Mouse (Mus musculus): ENCODE measurements around the gene Pex16. TPM values are rescaled to one million over a fixed set of nuclear protein-coding genes. Genes with fewer than 3 reads are reported as not detected.
A peak's percentile ranks its signal among the peaks of the same experiment; 100 is the strongest.

Pex16 gene
- 14.1 and 16.0 TPM in 2 replicates for polyA plus RNA-seq (2016; fragmentation: Nextera tagmentation; extraction: Ambion mirVana)

GRCm38 (mm10) chr2:92374514-92374913 lies at the start of gene Pex16, which contains the start of gene Large2:
Pex16 (plus strand) TSS chr2:92374676.
Large2 (minus strand) TSS chr2:92374869.
- ATAC-seq (ENCODE audit: insufficient number of reproducible peaks, low FRiP score), result peak; percentile 26; the same call in 1 of the 2 replicates
- 1% methylated on average over 16 of the region's 16 CpGs for WGBS
- Histone ChIP-seq H3K9me3 (replicated peaks) (no peaks in the 10 kb centered on the region), H3K27ac (ENCODE audit: poor library complexity, severe bottlenecking) (peak within 1 kb of the TSS; percentile 84), H3K4me2 (peak within 1 kb of the TSS; percentile 97), H3K4me3 (peak within 1 kb of the TSS; percentile 83), H3K4me1 (replicated peaks) (peaks cover 38% of the 10 kb centered on the region), H3K9ac (peak within 1 kb of the TSS; percentile 85), H3K36me3 (peaks cover 21% of the 10 kb centered on the region), H3K27me3 (replicated peaks) (peaks cover 42% of the 10 kb centered on the region)

- WGBS, result 92% methylated on average over 7 of the region's 7 CpGs
- no peak for ATAC-seq (ENCODE audit: insufficient number of reproducible peaks, low FRiP score)
Observed at GRCm38 (mm10) chr2:92325676-92326075, 48.8 kb upstream of the Pex16 start.

GRCm38 (mm10) chr2:92326221-92326620 lies 48.3 kb upstream of the Pex16 start:
- no peak overlapping the region for H3K27ac ChIP-seq (ENCODE audit: poor library complexity, severe bottlenecking)
- no peak overlapping the region for H3K4me3 ChIP-seq
- no peak overlapping the region for H3K4me2 ChIP-seq
- WGBS, result 77% methylated on average over 1 of the region's 1 CpGs
- H3K4me1 ChIP-seq (replicated peaks), result peaks cover 6% of the 10 kb centered on the region
- H3K27me3 ChIP-seq (replicated peaks), result no peaks in the 10 kb centered on the region
- H3K9ac ChIP-seq, result no peak overlapping the region
- no peak for ATAC-seq (ENCODE audit: insufficient number of reproducible peaks, low FRiP score)
- H3K9me3 ChIP-seq (replicated peaks), result peaks cover 4% of the 10 kb centered on the region; the same call in 1 of the 2 replicates
- peaks cover 64% of the 10 kb centered on the region for H3K36me3 ChIP-seq

More at GRCm38 (mm10) chr2:92325676-92326075, 48.8 kb upstream of the Pex16 start:
- Histone ChIP-seq H3K36me3 (peaks cover 63% of the 10 kb centered on the region), H3K9me3 (replicated peaks) (peaks cover 4% of the 10 kb centered on the region; the same call in 1 of the 2 replicates), H3K9ac (no peak overlapping the region), H3K27ac (ENCODE audit: poor library complexity, severe bottlenecking) (no peak overlapping the region), H3K4me3 (no peak overlapping the region), H3K4me2 (no peak overlapping the region), H3K4me1 (replicated peaks) (peaks cover 6% of the 10 kb centered on the region), H3K27me3 (replicated peaks) (no peaks in the 10 kb centered on the region)

- no peaks in the 10 kb centered on the region for H3K27me3 ChIP-seq (replicated peaks)
- no peak overlapping the region for H3K9ac ChIP-seq
- H3K4me1 ChIP-seq (replicated peaks), result peaks cover 6% of the 10 kb centered on the region
- no peak overlapping the region for H3K4me3 ChIP-seq
- no peak for ATAC-seq (ENCODE audit: insufficient number of reproducible peaks, low FRiP score)
- peaks cover 61% of the 10 kb centered on the region for H3K36me3 ChIP-seq
- no peak overlapping the region for H3K4me2 ChIP-seq
- no peak overlapping the region for H3K27ac ChIP-seq (ENCODE audit: poor library complexity, severe bottlenecking)
- no peaks in the 10 kb centered on the region for H3K9me3 ChIP-seq (replicated peaks)
- 93% methylated on average over 4 of the region's 4 CpGs for WGBS
Observed at GRCm38 (mm10) chr2:92327601-92328000, 46.9 kb upstream of the Pex16 start.

GRCm38 (mm10) chr2:92328206-92328605 lies 46.3 kb upstream of the Pex16 start:
- H3K36me3 ChIP-seq, result peaks cover 60% of the 10 kb centered on the region
- no peaks in the 10 kb centered on the region for H3K9me3 ChIP-seq (replicated peaks)
- H3K4me1 ChIP-seq (replicated peaks), result peaks cover 6% of the 10 kb centered on the region
- ATAC-seq (ENCODE audit: insufficient number of reproducible peaks, low FRiP score), result no peak
- no peak overlapping the region for H3K9ac ChIP-seq
- H3K4me3 ChIP-seq, result no peak overlapping the region
- no peaks in the 10 kb centered on the region for H3K27me3 ChIP-seq (replicated peaks)
- H3K4me2 ChIP-seq, result no peak overlapping the region
- 90% methylated on average over 8 of the region's 8 CpGs for WGBS
- no peak overlapping the region for H3K27ac ChIP-seq (ENCODE audit: poor library complexity, severe bottlenecking)

GRCm38 (mm10) chr2:92330840-92331239 lies 43.6 kb upstream of the Pex16 start:
- H3K9ac ChIP-seq, result no peak overlapping the region
- no peak for ATAC-seq (ENCODE audit: insufficient number of reproducible peaks, low FRiP score)
- no peaks in the 10 kb centered on the region for H3K9me3 ChIP-seq (replicated peaks)
- H3K27ac ChIP-seq (ENCODE audit: poor library complexity, severe bottlenecking), result no peak overlapping the region
- peaks cover 67% of the 10 kb centered on the region for H3K36me3 ChIP-seq
- H3K4me1 ChIP-seq (replicated peaks), result peaks cover 6% of the 10 kb centered on the region
- no peak overlapping the region for H3K4me2 ChIP-seq
- no peaks in the 10 kb centered on the region for H3K27me3 ChIP-seq (replicated peaks)
- H3K4me3 ChIP-seq, result no peak overlapping the region
- 44% methylated on average over 2 of the region's 2 CpGs for WGBS

- Histone ChIP-seq H3K27ac (ENCODE audit: poor library complexity, severe bottlenecking) (no peak overlapping the region), H3K27me3 (replicated peaks) (no peaks in the 10 kb centered on the region), H3K9ac (no peak overlapping the region), H3K4me2 (no peak overlapping the region), H3K9me3 (replicated peaks) (no peaks in the 10 kb centered on the region), H3K4me1 (replicated peaks) (peaks cover 6% of the 10 kb centered on the region), H3K4me3 (no peak overlapping the region), H3K36me3 (peaks cover 69% of the 10 kb centered on the region)
- no peak for ATAC-seq (ENCODE audit: insufficient number of reproducible peaks, low FRiP score)
- 84% methylated on average over 2 of the region's 2 CpGs for WGBS
Observed at GRCm38 (mm10) chr2:92331410-92331809, 43.1 kb upstream of the Pex16 start.

GRCm38 (mm10) chr2:92331871-92332270 lies 42.6 kb upstream of the Pex16 start:
- 86% methylated on average over 2 of the region's 2 CpGs for WGBS
- no peak overlapping the region for H3K27ac ChIP-seq (ENCODE audit: poor library complexity, severe bottlenecking)
- peaks cover 6% of the 10 kb centered on the region for H3K4me1 ChIP-seq (replicated peaks)
- ATAC-seq (ENCODE audit: insufficient number of reproducible peaks, low FRiP score), result no peak
- H3K36me3 ChIP-seq, result peaks cover 67% of the 10 kb centered on the region
- no peaks in the 10 kb centered on the region for H3K27me3 ChIP-seq (replicated peaks)
- no peak overlapping the region for H3K4me3 ChIP-seq
- H3K9ac ChIP-seq, result no peak overlapping the region
- no peaks in the 10 kb centered on the region for H3K9me3 ChIP-seq (replicated peaks)
- no peak overlapping the region for H3K4me2 ChIP-seq

GRCm38 (mm10) chr2:92342418-92342817 lies 32.1 kb upstream of the Pex16 start:
- Histone ChIP-seq H3K9ac (no peak overlapping the region), H3K4me2 (no peak overlapping the region), H3K9me3 (replicated peaks) (no peaks in the 10 kb centered on the region), H3K27ac (ENCODE audit: poor library complexity, severe bottlenecking) (no peak overlapping the region), H3K4me3 (no peak overlapping the region), H3K4me1 (replicated peaks) (no peaks in the 10 kb centered on the region), H3K27me3 (replicated peaks) (no peaks in the 10 kb centered on the region), H3K36me3 (peaks cover 44% of the 10 kb centered on the region)
- no peak for ATAC-seq (ENCODE audit: insufficient number of reproducible peaks, low FRiP score)

GRCm38 (mm10) chr2:92347191-92347590 lies 27.3 kb upstream of the Pex16 start:
- Histone ChIP-seq H3K9ac (no peak overlapping the region), H3K4me2 (no peak overlapping the region), H3K36me3 (peaks cover 58% of the 10 kb centered on the region), H3K9me3 (replicated peaks) (no peaks in the 10 kb centered on the region), H3K27me3 (replicated peaks) (no peaks in the 10 kb centered on the region), H3K27ac (ENCODE audit: poor library complexity, severe bottlenecking) (no peak overlapping the region), H3K4me1 (replicated peaks) (peaks cover 15% of the 10 kb centered on the region; the same call in 1 of the 2 replicates), H3K4me3 (no peak overlapping the region)
- ATAC-seq (ENCODE audit: insufficient number of reproducible peaks, low FRiP score), result no peak
- 79% methylated on average over 2 of the region's 2 CpGs for WGBS

- H3K4me1 ChIP-seq (replicated peaks), result peaks cover 15% of the 10 kb centered on the region; the same call in 1 of the 2 replicates
- no peaks in the 10 kb centered on the region for H3K27me3 ChIP-seq (replicated peaks)
- H3K9ac ChIP-seq, result no peak overlapping the region
- no peak overlapping the region for H3K4me3 ChIP-seq
- 66% methylated on average over 6 of the region's 6 CpGs for WGBS
- no peaks in the 10 kb centered on the region for H3K9me3 ChIP-seq (replicated peaks)
- H3K27ac ChIP-seq (ENCODE audit: poor library complexity, severe bottlenecking), result no peak overlapping the region
- peaks cover 62% of the 10 kb centered on the region for H3K36me3 ChIP-seq
- H3K4me2 ChIP-seq, result no peak overlapping the region
- ATAC-seq (ENCODE audit: insufficient number of reproducible peaks, low FRiP score), result no peak
Observed at GRCm38 (mm10) chr2:92349589-92350425, 24.7 kb upstream of the Pex16 start.
